Mouse (Mus musculus) erythroid progenitor cell, adult 5-6 weeks (primary cell): Measurements from ENCODE around the gene Sema4c. TPM values are rescaled to one million over a fixed set of nuclear protein-coding genes. Genes with fewer than 3 reads are reported as not detected.

Experiments
- ATAC-seq: replicated peaks from 2 replicates; pipeline ENCODE4 v1.8.0; 2016; ENCODE audit warnings: moderate number of reproducible peaks, mild to moderate bottlenecking, moderate TSS enrichment, inconsistent platforms; ENCODE audit not compliant: poor library complexity, low FRiP score, severe bottlenecking
- total RNA-seq, 2 experiments: library from RNA; stranded (forward) in 1 of 2; stranded (reverse) in 1 of 2; fragments of 150-400 nt in 1 of 2; fragments of 186-747, 209-891 nt in 1 of 2; gene quantifications; 2 replicates each; pipeline versions ENCODE4 v1.2.3 to v1.2.4; 2015 to 2017; ENCODE audit warnings: low replicate concordance in 2 of 2

The Sema4c gene
- total RNA-seq, 2 experiments from 2014 or later = 0.45 TPM; not detected in 1

- no peak for ATAC-seq
Observed at GRCm38 (mm10) chr1:36559888-36560287, 1.7 kb upstream of the Sema4c start.

GRCm38 (mm10) chr1:36559256-36559655 is 1.1 kb upstream of the Sema4c start:
- ATAC-seq = no peak

GRCm38 (mm10) chr1:36557457-36558011 is 615 bp downstream of the Sema4c start:
- ATAC-seq = no peak

GRCm38 (mm10) chr1:36556553-36557456 is 1.3 kb downstream of the Sema4c start:
- no peak for ATAC-seq

- no peak for ATAC-seq
Observed at GRCm38 (mm10) chr1:36555798-36556395, 2.3 kb downstream of the Sema4c start.

- no peak for ATAC-seq
Observed at GRCm38 (mm10) chr1:36554633-36555399, 3.3 kb downstream of the Sema4c start.

- ATAC-seq = no peak
Observed at GRCm38 (mm10) chr1:36552506-36552905, 5.6 kb downstream of the Sema4c start.

GRCm38 (mm10) chr1:36551904-36552303 is 6.2 kb downstream of the Sema4c start:
- ATAC-seq = no peak

- no peak for ATAC-seq
Observed at GRCm38 (mm10) chr1:36550075-36550863, 7.9 kb downstream of the Sema4c start.

GRCm38 (mm10) chr1:36549491-36549890 is 8.7 kb downstream of the Sema4c start:
- ATAC-seq = no peak

- no peak for ATAC-seq
Observed at GRCm38 (mm10) chr1:36548771-36549170, 9.4 kb downstream of the Sema4c start.

GRCm38 (mm10) chr1:36547981-36548598 is 10.1 kb downstream of the Sema4c start:
- ATAC-seq = no peak

GRCm38 (mm10) chr1:36546888-36547471 is 11.2 kb downstream of the Sema4c start, which contains the start of gene Ankrd39:
Gene Ankrd39 (minus strand): TSS chr1:36547445.
- ATAC-seq = peak; percentile 99

GRCm38 (mm10) chr1:36545845-36546600 is 12.1 kb downstream of the Sema4c start:
- ATAC-seq = no peak

- no peak for ATAC-seq
Observed at GRCm38 (mm10) chr1:36545382-36545781, 12.8 kb downstream of the Sema4c start.

- no peak for ATAC-seq
Observed at GRCm38 (mm10) chr1:36542925-36543324, 15.2 kb downstream of the Sema4c start.

GRCm38 (mm10) chr1:36541844-36542243 is 16.3 kb downstream of the Sema4c start:
- no peak for ATAC-seq

GRCm38 (mm10) chr1:36540807-36541206 is 17.3 kb downstream of the Sema4c start:
- ATAC-seq = no peak
